Mouse (Mus musculus) central nervous system, embryonic 11.5 days (tissue): ENCODE measurements around the gene Gm15091. TPM values are rescaled to one million over a fixed set of nuclear protein-coding genes. Genes with fewer than 3 reads are reported as not detected.

Experiments used
- polyA plus RNA-seq: library from polyadenylated mRNA; depleted of rRNA; stranded (reverse); fragments of >200 nt; gene quantifications from 2 replicates; pipeline ENCODE4 v1.2.3, GENCODE M21; 2012; rRNA removed

Gene Gm15091
- not detected in 2 replicates for polyA plus RNA-seq

DNA sequence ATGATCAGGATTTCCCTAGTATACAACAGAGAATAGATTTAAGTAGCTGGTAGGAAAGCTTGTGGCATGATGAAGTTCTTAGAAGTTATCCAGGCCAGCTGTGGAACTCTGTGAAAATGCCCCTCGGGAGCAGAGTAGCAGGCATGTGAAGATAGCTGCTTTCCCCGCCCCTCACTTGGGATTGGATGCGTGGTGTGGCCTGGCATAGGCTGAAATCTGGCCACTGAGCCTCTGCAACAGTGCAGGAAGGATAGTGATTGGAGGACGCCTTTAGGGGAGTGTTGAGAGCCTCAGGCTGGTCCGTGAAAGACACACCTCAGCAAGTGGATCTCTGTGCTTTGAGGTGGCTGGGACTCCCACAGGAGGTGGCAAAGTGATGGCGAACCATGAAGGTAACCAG lies at the start of gene Gm15091:
Gene Gm15091 (plus strand): TSS at position 301 of the 400 bp plus-strand sequence.

Other genes starting within 250 kb of the Gm15091 start
- gene Gm15097, start 157.2 kb upstream of the Gm15091 start, polyA plus RNA-seq = not detected in 2 replicates